Mouse (Mus musculus): ENCODE measurements around the gene Figla. TPM values are rescaled to one million over a fixed set of nuclear protein-coding genes. Genes with fewer than 3 reads are reported as not detected.
A peak's percentile ranks its signal among the peaks of the same experiment; 100 is the strongest.
"Not testable (repeated sequence)": the region's sequence is repeated elsewhere in the genome, so short reads cannot be mapped to it uniquely, and the experiment has no call there.

The Figla gene
- polyA plus RNA-seq, 1 experiment from 2014 or later, result not detected

DNA sequence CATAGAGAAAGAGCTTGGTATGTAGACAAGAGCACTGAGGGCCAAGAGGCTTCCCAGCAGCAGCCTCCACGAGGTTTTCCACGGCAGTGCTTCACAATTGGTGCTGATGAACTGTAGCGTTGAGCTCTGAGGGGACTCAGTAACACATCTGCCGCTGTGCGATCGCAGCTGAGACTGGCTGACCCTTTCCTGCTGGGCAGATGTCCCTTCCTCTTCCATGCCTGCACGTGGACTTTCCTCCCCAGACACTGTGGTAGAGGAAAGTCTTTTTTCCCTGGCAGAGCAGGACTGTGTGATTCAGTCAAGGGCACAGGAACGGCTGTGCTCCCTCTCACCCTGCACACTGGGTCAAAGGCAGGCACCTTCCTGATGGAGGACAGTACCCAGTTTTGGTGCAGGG is 31.6 kb upstream of the Figla start:
- no peak for ATAC-seq (ENCODE audit: low FRiP score)
- Histone ChIP-seq H3K4me1 (ENCODE audit: control insufficient read depth, insufficient read depth, low read length) (no peaks in the 10 kb centered on the region), H3K9me3 (ENCODE audit: control insufficient read depth, low read length) (no peaks in the 10 kb centered on the region), H3K27me3 (ENCODE audit: control insufficient read depth, insufficient read depth, low read length) (no peaks in the 10 kb centered on the region), H3K4me2 (no peak overlapping the region), H3K36me3 (ENCODE audit: control insufficient read depth, insufficient read depth, low read length) (no peaks in the 10 kb centered on the region), H3K27ac (ENCODE audit: low read depth, low read length) (no peak overlapping the region), H3K9ac (ENCODE audit: low read length) (no peak overlapping the region), H3K4me3 (ENCODE audit: low read depth, low read length) (no peak overlapping the region)
- 78% methylated on average over 8 of the region's 8 CpGs for WGBS
- no peak for DNase-seq (ENCODE audit: low spot score, missing footprints)

GRCm38 (mm10) chr6:85989570-85989969 is 26.4 kb upstream of the Figla start:
- not testable (repeated sequence) for DNase-seq (ENCODE audit: low spot score, missing footprints); H3K9ac ChIP-seq (ENCODE audit: low read length); H3K27ac ChIP-seq (ENCODE audit: low read depth, low read length); H3K4me2 ChIP-seq; H3K27me3 ChIP-seq (ENCODE audit: control insufficient read depth, insufficient read depth, low read length); H3K4me1 ChIP-seq (ENCODE audit: control insufficient read depth, insufficient read depth, low read length); H3K36me3 ChIP-seq (ENCODE audit: control insufficient read depth, insufficient read depth, low read length); ATAC-seq (ENCODE audit: low FRiP score); H3K9me3 ChIP-seq (ENCODE audit: control insufficient read depth, low read length); H3K4me3 ChIP-seq (ENCODE audit: low read depth, low read length)
- 88% methylated on average over 5 of the region's 5 CpGs for WGBS

GRCm38 (mm10) chr6:85990774-85991173 is 25.2 kb upstream of the Figla start:
- 92% methylated on average over 5 of the region's 5 CpGs for WGBS
- not testable (repeated sequence) for H3K4me3 ChIP-seq (ENCODE audit: low read depth, low read length)

GRCm38 (mm10) chr6:86003405-86003925 is 12.5 kb upstream of the Figla start:
- Histone ChIP-seq H3K27me3 (ENCODE audit: control insufficient read depth, insufficient read depth, low read length) (no peaks in the 10 kb centered on the region), H3K4me2 (no peak overlapping the region), H3K4me3 (ENCODE audit: low read depth, low read length) (no peak overlapping the region), H3K4me1 (ENCODE audit: control insufficient read depth, insufficient read depth, low read length) (no peaks in the 10 kb centered on the region), H3K27ac (ENCODE audit: low read depth, low read length) (no peak overlapping the region), H3K9me3 (ENCODE audit: control insufficient read depth, low read length) (no peaks in the 10 kb centered on the region; the same call in 1 of the 2 replicates), H3K9ac (ENCODE audit: low read length) (no peak overlapping the region), H3K36me3 (ENCODE audit: control insufficient read depth, insufficient read depth, low read length) (no peaks in the 10 kb centered on the region)
- no peak for ATAC-seq (ENCODE audit: low FRiP score)
- 75% methylated on average over 18 of the region's 18 CpGs for WGBS
- no peak for DNase-seq (ENCODE audit: low spot score, missing footprints)

More at GRCm38 (mm10) chr6:85990774-85991173, 25.2 kb upstream of the Figla start:
- not testable (repeated sequence) for H3K27ac ChIP-seq (ENCODE audit: low read depth, low read length); H3K9me3 ChIP-seq (ENCODE audit: control insufficient read depth, low read length); H3K9ac ChIP-seq (ENCODE audit: low read length); DNase-seq (ENCODE audit: low spot score, missing footprints); H3K36me3 ChIP-seq (ENCODE audit: control insufficient read depth, insufficient read depth, low read length); H3K27me3 ChIP-seq (ENCODE audit: control insufficient read depth, insufficient read depth, low read length); ATAC-seq (ENCODE audit: low FRiP score); H3K4me2 ChIP-seq; H3K4me1 ChIP-seq (ENCODE audit: control insufficient read depth, insufficient read depth, low read length)

DNA sequence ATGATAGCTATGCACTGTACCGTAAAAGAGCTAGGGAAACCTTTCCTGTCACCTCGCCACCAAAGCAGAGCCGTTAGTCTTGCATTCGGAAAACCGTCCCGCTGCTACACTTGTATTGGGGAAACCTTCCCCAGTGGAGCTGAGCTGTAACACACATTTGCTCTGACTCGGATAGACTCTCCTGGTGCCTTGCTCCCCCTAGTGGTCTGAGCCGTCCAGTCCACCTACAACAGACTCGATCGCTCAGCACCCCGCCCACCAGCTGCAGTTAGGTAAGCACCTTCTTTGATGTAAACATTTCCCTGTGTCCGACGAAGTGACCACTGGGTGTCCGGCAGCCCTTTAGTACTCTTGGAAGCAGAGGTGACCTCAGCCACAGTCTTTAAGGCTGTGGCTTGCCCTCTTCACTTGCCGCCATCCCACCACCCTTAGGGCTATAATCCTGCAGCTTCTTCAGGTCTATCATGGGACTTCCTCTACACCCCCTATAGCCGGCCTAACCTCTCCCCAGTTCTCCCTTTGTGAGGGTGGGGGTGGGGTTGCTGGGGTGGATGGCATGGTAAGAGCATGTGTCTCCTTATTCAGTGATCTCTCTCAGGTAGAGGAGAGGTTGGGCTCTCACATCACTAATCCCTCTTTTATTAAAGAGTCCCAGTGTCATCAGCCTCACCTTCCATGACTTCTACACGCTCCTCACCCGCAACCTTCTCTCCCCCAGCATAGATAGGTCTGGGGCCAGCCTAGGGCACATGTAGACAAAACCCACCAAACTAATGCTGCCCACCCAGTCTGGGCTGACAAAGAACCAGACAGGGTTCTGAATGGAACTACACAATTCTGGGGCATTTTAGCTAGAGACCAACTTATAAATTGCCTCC is 11.5 kb upstream of the Figla start:
- no peak overlapping the region for H3K4me3 ChIP-seq (ENCODE audit: low read depth, low read length)
- DNase-seq (ENCODE audit: low spot score, missing footprints), result peak; percentile 97
- H3K4me2 ChIP-seq, result peak overlapping the region; percentile 23; the same call in 1 of the 2 replicates
- WGBS, result 17% methylated on average over 18 of the region's 18 CpGs
- ATAC-seq (ENCODE audit: low FRiP score), result peak; percentile 88
- H3K27ac ChIP-seq (ENCODE audit: low read depth, low read length), result no peak overlapping the region
- H3K36me3 ChIP-seq (ENCODE audit: control insufficient read depth, insufficient read depth, low read length), result no peaks in the 10 kb centered on the region
- no peak overlapping the region for H3K9ac ChIP-seq (ENCODE audit: low read length)
- no peaks in the 10 kb centered on the region for H3K4me1 ChIP-seq (ENCODE audit: control insufficient read depth, insufficient read depth, low read length)
- no peaks in the 10 kb centered on the region; the same call in 1 of the 2 replicates for H3K9me3 ChIP-seq (ENCODE audit: control insufficient read depth, low read length)
- H3K27me3 ChIP-seq (ENCODE audit: control insufficient read depth, insufficient read depth, low read length), result no peaks in the 10 kb centered on the region

DNA sequence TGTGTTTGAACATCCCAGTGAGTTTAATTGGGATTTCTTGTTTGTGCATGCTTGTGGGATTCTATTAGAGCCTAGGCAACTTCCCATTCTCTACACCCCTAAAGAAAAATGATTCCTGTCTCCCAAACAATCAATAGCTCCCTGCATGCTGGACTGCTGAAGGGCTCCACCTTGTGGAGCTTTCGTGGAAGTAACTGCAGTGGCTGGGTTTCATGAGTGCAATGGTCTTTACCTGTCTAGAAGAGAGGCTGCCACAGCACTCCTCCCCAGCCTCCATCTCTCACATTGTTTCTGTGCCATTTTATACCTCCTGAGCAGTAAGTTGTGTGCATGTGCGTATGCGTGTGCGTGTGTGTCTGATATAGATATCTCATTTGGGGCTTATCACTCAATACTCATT is 6.0 kb upstream of the Figla start:
- WGBS, result 42% methylated on average over 4 of the region's 4 CpGs
- no peak for ATAC-seq (ENCODE audit: low FRiP score)

DNA sequence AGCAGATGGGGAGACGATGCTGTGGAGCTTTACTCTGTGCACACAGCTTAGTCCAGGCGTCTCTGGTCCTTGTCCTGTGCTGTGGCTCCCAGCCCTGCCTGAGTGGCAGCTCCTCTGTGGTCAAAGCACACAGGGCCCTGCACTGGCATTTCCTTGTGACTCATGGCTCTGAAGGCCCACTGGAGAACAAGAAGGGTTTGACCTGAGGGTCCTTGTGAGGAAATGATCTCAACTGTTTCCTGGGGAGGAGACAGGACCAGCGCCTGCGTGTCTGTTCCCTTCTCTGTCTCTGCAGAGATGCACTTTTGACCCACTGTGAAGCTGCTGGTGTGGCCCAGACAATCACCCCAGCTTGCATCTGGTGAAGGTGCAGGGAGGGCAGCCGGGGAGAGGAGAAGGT is 1.2 kb upstream of the Figla start:
- H3K9ac ChIP-seq (ENCODE audit: low read length); H3K4me2 ChIP-seq; ATAC-seq (ENCODE audit: low FRiP score); H3K4me3 ChIP-seq (ENCODE audit: low read depth, low read length); H3K36me3 ChIP-seq (ENCODE audit: control insufficient read depth, insufficient read depth, low read length); H3K4me1 ChIP-seq (ENCODE audit: control insufficient read depth, insufficient read depth, low read length); H3K9me3 ChIP-seq (ENCODE audit: control insufficient read depth, low read length); H3K27me3 ChIP-seq (ENCODE audit: control insufficient read depth, insufficient read depth, low read length); H3K27ac ChIP-seq (ENCODE audit: low read depth, low read length); DNase-seq (ENCODE audit: low spot score, missing footprints): not testable (repeated sequence)
- WGBS, result 73% methylated on average over 5 of the region's 5 CpGs

More for the DNA sequence above, 6.0 kb upstream of the Figla start:
- no peak overlapping the region for H3K27ac ChIP-seq (ENCODE audit: low read depth, low read length)
- no peaks in the 10 kb centered on the region for H3K36me3 ChIP-seq (ENCODE audit: control insufficient read depth, insufficient read depth, low read length)
- no peaks in the 10 kb centered on the region for H3K4me1 ChIP-seq (ENCODE audit: control insufficient read depth, insufficient read depth, low read length)
- DNase-seq (ENCODE audit: low spot score, missing footprints), result peak; percentile 91
- no peaks in the 10 kb centered on the region for H3K9me3 ChIP-seq (ENCODE audit: control insufficient read depth, low read length)
- no peaks in the 10 kb centered on the region for H3K27me3 ChIP-seq (ENCODE audit: control insufficient read depth, insufficient read depth, low read length)
- H3K9ac ChIP-seq (ENCODE audit: low read length), result no peak overlapping the region
- H3K4me3 ChIP-seq (ENCODE audit: low read depth, low read length), result no peak overlapping the region
- H3K4me2 ChIP-seq, result no peak overlapping the region

GRCm38 (mm10) chr6:86016793-86017350 is 901 bp downstream of the Figla start:
- no peak overlapping the region for H3K4me3 ChIP-seq (ENCODE audit: low read depth, low read length)
- no peak for DNase-seq (ENCODE audit: low spot score, missing footprints)
- 76% methylated on average over 23 of the region's 23 CpGs for WGBS
- no peaks in the 10 kb centered on the region for H3K36me3 ChIP-seq (ENCODE audit: control insufficient read depth, insufficient read depth, low read length)
- no peaks in the 10 kb centered on the region for H3K27me3 ChIP-seq (ENCODE audit: control insufficient read depth, insufficient read depth, low read length)
- H3K27ac ChIP-seq (ENCODE audit: low read depth, low read length), result no peak overlapping the region
- H3K4me1 ChIP-seq (ENCODE audit: control insufficient read depth, insufficient read depth, low read length), result no peaks in the 10 kb centered on the region
- no peak overlapping the region for H3K9ac ChIP-seq (ENCODE audit: low read length)
- no peak for ATAC-seq (ENCODE audit: low FRiP score)
- H3K4me2 ChIP-seq, result no peak overlapping the region
- H3K9me3 ChIP-seq (ENCODE audit: control insufficient read depth, low read length), result no peaks in the 10 kb centered on the region
